Mouse (Mus musculus): ENCODE measurements at regions not wholly inside any gene's neighbourhood (a gene's known extent, or its start where the extent isn't known, plus 50 kb on each side); places are given as distances from the start of the nearest gene placed in this dataset.

DNA sequence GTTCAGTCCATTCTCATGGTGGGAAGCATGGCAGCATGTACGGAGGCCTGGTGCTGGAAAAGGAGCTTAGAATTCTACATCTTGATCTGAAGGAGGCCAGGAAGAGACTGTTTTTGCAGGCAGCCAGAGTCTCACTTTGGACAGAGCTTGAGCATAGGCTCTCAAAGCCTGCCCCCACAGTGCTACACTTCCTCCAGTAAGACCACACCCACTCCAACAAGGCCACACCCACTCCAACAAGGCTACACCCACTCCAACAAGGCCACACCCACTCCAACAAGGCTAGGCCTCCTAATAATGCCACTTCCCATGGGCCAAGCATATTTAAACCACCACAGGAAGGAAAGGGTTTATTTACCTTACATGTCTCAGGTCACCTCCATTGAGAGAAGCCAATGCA is 121.0 kb downstream of the Dyrk2 start:
- TF ChIP-seq CTCF (IDR thresholded peaks at IDR 0.05; ENCODE audit: borderline replicate concordance, control insufficient read depth, extremely low read depth, insufficient read depth, low read length, poor library complexity): no peak
- no peak for TF ChIP-seq POLR2A (IDR thresholded peaks at IDR 0.05; ENCODE audit: control insufficient read depth, extremely low read depth, insufficient read depth, low read length, poor library complexity)
